Mouse (Mus musculus) ovary, adult 10 weeks (tissue): ENCODE measurements around the gene 1700025F22Rik. TPM values are rescaled to one million over a fixed set of nuclear protein-coding genes. Genes with fewer than 3 reads are reported as not detected.

ENCODE experiments used
- polyA plus RNA-seq: library from polyadenylated mRNA; stranded (reverse); fragments of 350-450 nt; fragmentation: Illumina TruSeq; extraction: RNeasy Lipid Tissue Mini Kit (QIAGEN cat#74804); gene quantifications from one replicate; pipeline ENCODE4 v1.2.3, GENCODE M21; 2014

Gene 1700025F22Rik
- polyA plus RNA-seq, result not detected

GRCm38 (mm10) chr19:11165172-11165571 lies at the start of gene 1700025F22Rik:
1700025F22Rik (minus strand) TSS chr19:11165320.

GRCm38 (mm10) chr19:11196546-11196945 lies 31.4 kb upstream of the 1700025F22Rik start, which contains the start of gene Ms4a13:
Ms4a13 (minus strand) TSS chr19:11196737.

GRCm38 (mm10) chr19:11130776-11131175 lies 34.3 kb downstream of the 1700025F22Rik start, which contains the start of gene 1700017D01Rik:
1700017D01Rik (minus strand) TSS chr19:11130876.

Other genes starting within 250 kb of the 1700025F22Rik start
- 0.46 TPM for gene Zp1, start 244.7 kb downstream of the 1700025F22Rik start, polyA plus RNA-seq
- gene Ptgdr2, start 228.2 kb downstream of the 1700025F22Rik start, polyA plus RNA-seq, result 0.48 TPM
- gene Ccdc86, start 216.1 kb downstream of the 1700025F22Rik start, polyA plus RNA-seq, result 1.6 TPM
- not detected for gene Ms4a10, start 190.7 kb downstream of the 1700025F22Rik start, polyA plus RNA-seq
- not detected for gene Ms4a15, start 172.1 kb downstream of the 1700025F22Rik start, polyA plus RNA-seq
- gene Ms4a18, start 147.3 kb downstream of the 1700025F22Rik start, polyA plus RNA-seq, result not detected
- not detected for gene Ms4a8a, start 84.2 kb downstream of the 1700025F22Rik start, polyA plus RNA-seq
- gene 1700017D01Rik, start 34.4 kb downstream of the 1700025F22Rik start, polyA plus RNA-seq, result not detected
- gene Ms4a13, start 31.4 kb upstream of the 1700025F22Rik start, polyA plus RNA-seq, result not detected
- gene Ms4a12, start 67.1 kb upstream of the 1700025F22Rik start, polyA plus RNA-seq, result not detected
- 6.0 TPM for gene Ms4a1, start 100.9 kb upstream of the 1700025F22Rik start, polyA plus RNA-seq
- not detected for gene Ms4a5, start 118.6 kb upstream of the 1700025F22Rik start, polyA plus RNA-seq
- gene Ms4a14, start 149.1 kb upstream of the 1700025F22Rik start, polyA plus RNA-seq, result 3.0 TPM
- 25.3 TPM for gene Ms4a7, start 170.8 kb upstream of the 1700025F22Rik start, polyA plus RNA-seq
- gene Ms4a4a, start 210.2 kb upstream of the 1700025F22Rik start, polyA plus RNA-seq, result 5.2 TPM
- 2.4 TPM for gene Ms4a4c, start 239.4 kb upstream of the 1700025F22Rik start, polyA plus RNA-seq